Mouse (Mus musculus) T-helper 2 cell (primary cell): Measurements from ENCODE around the gene Ubqln2.

Source experiments
- in situ Hi-C: fragments of 300-600 bp; cut with MboI, MseI; formaldehyde crosslinking; loops from one replicate; pipeline ENCODE4 v1.15.1; 2025; ENCODE audit warnings: high pct_unique_total_duplicates

The Ubqln2 gene

DNA sequence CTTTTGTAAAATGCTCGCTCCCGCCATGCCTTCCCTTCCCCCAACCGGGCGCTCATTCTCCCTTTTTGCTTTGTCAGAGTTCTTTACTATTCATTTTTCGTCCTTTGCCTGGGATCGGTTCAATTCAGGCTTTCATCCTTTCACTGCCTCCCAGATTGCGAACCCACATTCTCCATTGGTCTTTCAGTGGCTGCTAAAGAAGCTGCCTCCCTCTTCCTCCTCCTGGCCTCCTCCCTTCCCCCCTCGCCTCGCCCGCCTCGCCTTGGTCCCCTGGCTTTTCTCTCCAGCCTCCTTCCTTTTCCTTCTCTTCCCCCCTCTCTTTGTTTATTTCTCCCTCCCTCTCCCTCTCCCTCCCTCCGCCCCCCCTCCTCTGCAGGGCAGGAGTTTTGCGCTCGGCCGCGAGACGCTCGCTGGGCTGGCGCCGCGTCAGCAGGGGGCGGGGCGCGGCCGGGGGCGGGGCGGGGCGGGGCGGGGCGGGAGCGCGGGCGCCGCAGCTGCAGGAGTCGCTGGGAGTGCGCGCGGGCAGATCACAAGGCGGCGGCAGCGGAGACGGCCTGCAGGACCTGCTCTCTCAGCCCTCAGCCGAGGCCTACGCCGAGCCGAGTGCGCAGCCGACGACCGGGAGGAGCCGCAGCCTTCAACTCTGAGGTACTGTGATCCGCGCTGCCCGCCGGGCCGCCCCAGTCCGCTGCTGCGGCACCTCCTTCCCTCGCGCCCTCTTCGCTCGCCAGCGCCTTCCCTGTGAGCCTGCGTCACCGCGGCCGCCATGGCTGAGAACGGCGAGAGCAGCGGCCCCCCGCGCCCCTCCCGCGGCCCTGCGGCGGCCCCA, at the start of gene Ubqln2:
Gene Ubqln2 (plus strand): TSS at position 540 of the 829 bp plus-strand sequence.
- in situ Hi-C loops: no loop called here

GRCm38 (mm10) chrX:153451946-153452345, 46.1 kb upstream of the Ubqln2 start:
- in situ Hi-C loops: no loop called here

GRCm38 (mm10) chrX:153476760-153477248, 21.2 kb upstream of the Ubqln2 start:
- in situ Hi-C loops: no loop called here

- in situ Hi-C loops: no loop called here
These were observed 5.7 kb upstream of the Ubqln2 start for GRCm38 (mm10) chrX:153492326-153492725.

DNA sequence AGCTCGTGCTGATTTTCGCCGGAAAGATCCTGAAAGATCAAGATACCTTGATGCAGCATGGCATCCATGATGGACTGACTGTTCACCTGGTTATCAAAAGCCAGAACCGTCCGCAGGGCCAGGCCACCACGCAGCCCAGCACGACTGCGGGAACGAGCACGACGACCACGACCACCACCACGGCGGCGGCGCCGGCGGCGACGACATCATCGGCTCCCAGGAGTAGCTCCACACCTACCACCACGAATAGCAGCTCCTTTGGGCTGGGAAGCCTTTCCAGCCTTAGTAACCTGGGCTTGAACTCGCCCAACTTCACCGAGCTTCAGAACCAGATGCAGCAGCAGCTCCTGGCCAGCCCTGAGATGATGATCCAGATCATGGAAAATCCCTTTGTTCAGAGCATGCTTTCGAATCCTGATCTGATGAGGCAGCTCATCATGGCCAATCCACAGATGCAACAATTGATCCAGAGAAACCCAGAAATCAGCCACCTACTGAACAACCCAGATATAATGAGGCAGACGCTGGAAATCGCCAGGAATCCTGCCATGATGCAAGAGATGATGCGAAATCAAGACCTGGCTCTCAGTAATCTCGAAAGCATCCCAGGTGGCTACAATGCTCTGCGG, 752 bp downstream of the Ubqln2 start:
- in situ Hi-C loops: no loop called here

- in situ Hi-C loops: no loop called here
These were observed 1.4 kb downstream of the Ubqln2 start for GRCm38 (mm10) chrX:153499294-153500046.

DNA sequence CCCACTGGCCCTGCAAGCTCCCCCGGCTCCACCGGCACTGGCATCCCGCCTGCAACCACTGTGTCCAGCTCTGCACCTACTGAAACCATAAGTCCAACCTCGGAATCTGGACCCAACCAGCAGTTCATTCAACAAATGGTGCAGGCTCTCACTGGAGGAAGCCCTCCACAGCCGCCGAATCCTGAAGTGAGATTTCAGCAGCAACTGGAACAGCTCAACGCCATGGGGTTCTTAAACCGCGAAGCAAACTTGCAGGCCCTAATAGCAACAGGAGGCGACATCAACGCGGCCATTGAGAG, 2.0 kb downstream of the Ubqln2 start:
- in situ Hi-C loops: no loop called here

GRCm38 (mm10) chrX:153505954-153506353, 7.9 kb downstream of the Ubqln2 start:
- in situ Hi-C loops: no loop called here

DNA sequence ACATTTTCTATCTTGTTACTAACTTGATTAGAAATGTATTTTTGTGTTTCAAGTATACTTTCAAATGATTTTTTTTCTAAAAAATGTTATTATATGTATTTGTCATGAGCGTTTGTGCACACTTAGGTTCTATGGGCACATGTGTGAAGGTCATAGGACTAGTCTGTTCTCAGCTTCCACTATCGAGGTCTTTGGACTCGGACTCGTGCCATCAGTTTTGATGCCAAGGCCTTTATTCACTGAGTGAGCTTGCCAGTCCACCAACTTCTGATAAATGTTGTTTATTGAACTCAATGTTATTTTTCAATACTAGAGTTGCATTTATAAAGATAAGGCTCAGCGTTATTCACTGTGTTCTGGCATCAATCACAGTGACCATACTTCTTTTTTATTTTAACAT, 17.5 kb downstream of the Ubqln2 start:
- in situ Hi-C loops: no loop called here

DNA sequence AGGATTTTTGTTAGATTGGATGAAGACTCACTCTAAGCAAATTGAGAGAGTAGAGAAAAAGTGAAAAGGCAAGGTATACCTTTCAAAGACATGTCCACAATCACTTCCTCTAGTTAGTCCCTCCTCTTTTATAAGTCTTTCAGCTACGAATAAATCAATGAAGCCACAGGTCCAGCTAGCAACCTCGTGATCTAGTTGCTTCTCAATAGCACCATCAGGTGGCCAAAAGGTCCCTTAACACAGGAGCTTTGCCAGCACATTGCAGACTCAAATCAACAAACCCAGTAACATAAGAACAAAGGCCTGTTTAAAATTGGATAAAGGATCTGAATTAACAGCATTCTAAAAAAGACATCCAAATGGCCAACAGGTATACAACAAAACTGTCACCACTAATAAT, 30.4 kb downstream of the Ubqln2 start:
- in situ Hi-C loops: no loop called here
